Mouse (Mus musculus): ENCODE data around the gene Slc25a13.

Gene Slc25a13

DNA sequence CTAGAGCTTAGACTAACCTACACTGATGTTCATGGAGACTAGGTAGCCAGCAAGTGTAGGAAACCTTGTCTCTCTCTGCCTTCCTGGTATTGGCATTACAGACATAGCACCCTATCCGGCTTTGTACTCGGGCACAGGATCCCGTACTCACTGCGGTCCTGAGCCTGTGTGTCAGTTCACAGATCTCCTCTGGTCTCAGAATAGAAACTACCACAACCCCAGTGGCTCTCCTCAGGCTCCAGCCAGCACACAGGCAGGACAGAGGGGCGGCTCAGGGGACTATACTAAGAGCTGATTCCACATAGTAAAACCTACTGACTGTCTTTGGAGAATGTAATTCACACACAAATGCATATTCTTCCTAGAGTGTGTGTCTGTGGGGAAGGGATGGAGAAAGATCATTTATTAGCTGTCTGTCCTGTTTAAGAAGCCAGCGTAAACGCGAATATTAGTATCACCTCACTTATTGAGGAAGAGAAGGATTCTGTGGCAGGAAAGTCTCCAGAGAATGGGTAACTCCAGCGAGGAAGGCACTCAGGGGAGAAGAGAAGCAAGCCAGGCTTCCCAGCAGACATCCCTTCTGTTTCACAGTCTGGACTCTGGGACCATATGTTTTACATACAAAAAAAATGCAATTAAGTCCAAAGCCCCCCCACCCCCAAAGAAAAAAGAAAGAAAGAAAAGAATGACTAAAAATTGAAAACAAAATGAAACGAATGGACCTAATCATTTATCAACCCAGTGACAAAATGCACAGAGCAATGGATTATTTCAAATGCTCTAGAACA is 49.4 kb downstream of the Slc25a13 start:
- in situ Hi-C loops (cut with MboI), result no loop called here

DNA sequence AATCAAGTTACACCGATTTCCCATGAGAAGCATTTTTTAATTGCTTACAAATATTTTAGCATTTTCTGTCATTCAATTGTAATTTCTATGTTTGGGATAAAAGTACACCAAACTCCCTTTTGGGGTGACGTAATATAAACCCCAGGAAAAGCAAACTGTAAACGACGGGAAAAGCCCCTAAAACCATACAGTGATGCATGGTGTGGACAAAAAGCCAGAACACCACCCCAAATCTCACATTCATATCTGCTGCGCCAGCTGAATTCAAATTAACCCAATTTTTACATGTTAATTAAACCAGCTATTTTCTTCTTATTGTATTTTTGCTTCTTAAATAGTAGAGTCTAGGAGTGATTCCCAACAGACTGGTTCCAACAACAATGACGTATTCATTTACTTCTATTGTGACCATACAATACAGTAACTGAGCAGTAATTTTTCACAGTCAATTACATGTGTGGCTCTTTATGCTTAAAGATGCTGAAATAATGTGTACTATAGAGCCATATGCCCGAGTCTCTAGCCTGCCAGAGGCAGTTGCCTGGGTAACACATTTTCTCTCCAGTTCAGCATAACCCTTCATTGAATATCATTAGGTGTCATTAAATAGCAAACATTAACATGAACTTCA is 53.9 kb downstream of the Slc25a13 start:
- in situ Hi-C loops (cut with MboI), result no loop called here

DNA sequence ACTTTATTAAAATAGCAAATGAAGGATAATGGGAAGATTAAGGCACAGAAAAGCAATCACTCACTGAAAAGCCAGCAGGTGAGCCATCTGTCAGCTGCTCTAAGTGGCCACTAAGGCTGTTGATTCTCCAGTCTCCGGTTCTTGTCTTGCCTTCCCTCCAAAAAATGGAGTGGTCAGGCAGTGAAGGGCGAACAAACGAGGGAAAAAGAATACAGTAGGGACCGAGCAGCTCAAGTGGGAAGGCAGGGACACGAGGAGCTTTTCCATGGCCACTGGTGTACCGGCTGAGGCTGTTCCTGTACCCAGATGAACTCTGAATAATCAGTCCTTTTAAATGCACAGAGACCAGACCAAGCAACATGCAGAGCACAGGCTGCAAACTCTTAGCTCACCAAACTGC is 54.8 kb downstream of the Slc25a13 start:
- in situ Hi-C loops (cut with MboI), result no loop called here

DNA sequence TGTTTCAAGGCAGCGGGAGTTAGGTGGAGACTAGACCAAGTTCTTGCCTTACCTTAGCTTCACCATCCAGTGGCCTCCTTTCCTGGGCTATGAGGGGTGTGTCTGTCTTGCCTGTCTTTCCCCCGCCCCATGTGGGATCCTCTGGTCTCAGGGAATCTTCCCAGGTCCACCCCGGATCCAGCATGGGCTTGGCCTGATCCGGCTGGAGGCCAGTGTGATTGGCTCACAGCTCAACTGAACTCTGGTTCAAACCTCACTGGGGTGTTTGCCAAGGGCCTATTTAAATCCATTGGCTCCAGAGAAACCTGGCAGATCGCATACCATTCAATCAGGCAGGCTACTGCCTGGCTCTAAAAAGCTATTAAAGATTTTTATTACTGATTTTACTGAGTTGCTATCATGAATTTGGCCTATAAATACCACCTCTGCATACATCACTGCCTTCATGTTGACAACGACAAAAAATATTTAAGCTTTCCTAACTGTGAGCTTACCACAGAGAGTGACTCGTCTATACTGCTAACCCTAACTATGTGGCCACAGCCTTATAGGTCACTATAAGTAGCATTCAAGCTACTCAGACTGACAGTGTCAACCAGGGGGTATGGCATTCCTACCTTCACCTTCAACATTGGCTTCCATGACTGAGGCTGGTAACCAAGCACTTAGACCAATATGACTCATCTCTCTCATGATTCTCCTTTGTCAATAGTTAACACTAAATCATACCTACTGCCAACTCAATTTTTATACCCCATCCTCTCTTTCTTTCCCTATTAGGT is 56.1 kb downstream of the Slc25a13 start:
- in situ Hi-C loops (cut with MboI), result no loop called here

DNA sequence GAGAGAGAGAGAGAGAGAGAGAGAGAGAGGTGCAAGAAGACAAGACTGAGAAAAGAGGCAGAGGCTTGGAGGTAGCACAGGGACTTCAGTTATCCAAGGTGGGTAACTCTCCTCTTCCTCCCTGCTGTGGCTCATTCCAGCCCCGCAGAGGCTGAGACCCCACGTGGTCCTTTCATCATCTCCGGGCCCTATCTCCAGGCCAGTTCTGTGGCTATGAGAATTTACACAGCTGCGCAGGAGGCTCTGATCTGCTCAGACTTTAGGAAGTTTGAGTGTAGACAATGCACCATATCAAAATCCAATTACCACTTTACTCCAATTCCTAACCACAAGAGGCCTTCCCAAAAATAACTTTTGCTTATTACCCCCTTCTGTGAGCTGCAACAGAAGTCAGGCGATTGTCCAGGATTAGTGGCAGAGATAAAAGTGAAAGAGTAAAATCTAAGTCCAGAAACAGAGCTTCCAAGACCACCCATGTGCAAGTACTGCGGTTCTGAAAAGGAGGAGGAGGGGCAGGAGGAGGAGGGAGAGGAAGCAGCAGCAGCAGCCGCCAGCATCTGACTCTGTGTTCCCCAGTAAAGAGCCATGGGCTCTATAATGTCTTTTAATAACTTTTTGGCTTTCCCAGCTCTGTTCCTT is 57.6 kb downstream of the Slc25a13 start:
- in situ Hi-C loops (cut with MboI), result no loop called here

DNA sequence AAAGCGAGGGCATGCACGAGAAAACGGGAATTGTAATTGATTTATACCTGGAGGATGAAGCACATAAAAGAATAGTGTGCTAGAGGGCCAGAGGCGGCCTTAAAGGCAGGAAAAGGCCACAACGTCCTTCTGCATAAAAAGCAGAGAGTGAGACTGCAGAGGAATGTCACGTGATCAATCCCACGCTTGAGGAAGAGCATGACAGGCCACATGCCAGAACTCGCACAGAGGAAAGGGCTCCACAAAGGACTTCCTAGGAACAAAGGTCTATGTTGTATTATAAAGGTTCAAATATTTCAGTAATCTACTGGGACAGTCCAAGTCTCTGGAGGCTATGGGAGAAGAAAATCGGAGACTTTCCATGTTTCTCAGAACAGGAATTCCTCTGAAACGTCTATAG is 63.5 kb downstream of the Slc25a13 start:
- in situ Hi-C loops (cut with MboI), result no loop called here

DNA sequence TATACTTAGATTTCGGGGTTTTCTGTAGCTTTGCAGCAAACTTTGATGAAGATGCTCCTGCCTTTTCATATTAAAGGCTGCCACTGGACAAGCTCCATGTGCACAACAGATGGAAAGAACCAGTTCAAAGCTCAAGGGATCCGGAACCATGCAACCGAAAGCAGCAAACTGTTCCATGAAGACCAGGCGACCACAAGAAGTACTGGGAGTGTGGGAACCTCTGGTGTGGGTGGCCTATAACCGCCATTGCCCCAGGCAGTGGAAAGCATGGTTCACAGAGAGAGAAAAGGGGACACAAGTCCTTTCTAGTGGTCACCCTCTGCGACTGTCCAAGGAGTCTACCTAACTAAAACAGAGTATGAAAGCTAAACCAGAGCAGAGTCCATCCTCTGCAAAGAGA is 66.2 kb downstream of the Slc25a13 start:
- in situ Hi-C loops (cut with MboI), result no loop called here

DNA sequence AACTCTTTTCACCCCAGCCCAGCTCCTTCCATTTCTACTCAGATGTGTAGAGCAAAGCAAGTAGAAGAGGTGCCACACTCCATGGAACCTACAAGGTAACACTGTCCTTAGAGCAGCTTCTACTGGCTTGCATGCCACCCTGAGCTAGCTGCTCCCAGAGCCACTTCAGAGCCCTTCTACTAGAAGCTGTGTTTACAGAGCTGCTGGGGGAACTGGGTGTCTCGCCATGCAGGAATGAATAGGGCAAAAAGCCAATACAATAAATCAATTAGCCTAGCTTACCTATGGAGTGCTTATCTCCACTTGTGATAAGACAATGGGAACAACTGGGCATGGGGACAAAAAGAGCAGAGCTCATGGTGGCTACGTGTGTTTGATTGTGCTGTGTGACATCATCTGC is 67.2 kb downstream of the Slc25a13 start:
- in situ Hi-C loops (cut with MboI), result no loop called here

DNA sequence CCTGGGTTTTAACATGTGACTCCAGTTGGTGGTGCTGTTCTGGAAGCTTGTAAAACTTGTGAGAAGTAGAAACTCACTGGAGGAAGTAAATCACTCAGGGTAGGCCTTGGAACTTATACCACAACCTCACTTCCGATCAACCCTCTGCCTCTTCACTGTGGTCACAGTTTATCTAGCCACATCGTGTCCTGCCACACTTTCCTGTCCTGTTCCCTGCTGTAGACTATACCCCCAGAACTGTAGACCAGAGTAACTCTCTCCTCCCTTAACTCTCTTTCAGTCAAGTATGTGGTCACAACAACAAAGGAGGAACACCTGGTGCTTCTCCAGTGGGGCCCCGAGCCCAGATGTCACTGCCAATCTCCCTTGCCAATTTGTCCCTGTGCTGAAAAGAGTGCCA is 67.6 kb downstream of the Slc25a13 start:
- in situ Hi-C loops (cut with MboI), result no loop called here

DNA sequence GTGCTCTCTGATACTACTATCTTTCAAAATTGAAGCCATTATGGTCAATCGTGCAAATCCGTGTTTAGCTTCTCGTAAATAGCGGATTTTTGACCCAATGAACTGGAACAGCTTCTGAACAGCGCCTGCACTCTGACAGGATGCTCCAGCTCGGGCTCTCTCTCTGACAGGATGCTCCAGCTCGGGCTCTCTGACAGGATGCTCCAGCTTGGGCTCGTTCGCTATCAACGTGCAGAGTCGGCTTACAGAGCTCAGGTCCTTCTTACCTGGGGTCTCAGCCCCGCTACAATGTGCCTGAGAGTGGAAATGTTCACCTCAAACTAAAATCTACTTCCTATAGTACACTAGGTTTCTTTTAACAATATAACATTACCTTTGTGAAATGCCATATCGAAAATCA is 71.6 kb downstream of the Slc25a13 start:
- in situ Hi-C loops (cut with MboI), result no loop called here

DNA sequence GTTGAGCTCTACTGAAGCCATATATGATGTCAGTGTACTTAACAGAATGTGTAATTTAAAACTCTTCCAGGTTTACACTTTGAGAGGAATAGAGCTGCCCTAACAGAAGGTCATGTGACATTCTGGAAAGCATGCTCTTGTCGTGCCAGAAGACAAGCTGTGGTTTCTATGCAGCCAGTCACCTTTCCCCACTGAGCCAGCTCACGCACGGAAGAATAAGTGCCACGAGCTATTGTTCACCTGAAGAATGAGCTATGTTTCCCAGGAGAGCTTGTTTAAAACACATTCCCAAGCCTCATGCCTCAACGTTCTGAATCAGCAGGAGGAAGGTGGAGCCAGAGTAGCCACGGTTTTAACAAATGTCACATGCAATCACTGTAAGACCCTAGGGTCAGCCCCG is 73.4 kb downstream of the Slc25a13 start:
- in situ Hi-C loops (cut with MboI), result no loop called here

DNA sequence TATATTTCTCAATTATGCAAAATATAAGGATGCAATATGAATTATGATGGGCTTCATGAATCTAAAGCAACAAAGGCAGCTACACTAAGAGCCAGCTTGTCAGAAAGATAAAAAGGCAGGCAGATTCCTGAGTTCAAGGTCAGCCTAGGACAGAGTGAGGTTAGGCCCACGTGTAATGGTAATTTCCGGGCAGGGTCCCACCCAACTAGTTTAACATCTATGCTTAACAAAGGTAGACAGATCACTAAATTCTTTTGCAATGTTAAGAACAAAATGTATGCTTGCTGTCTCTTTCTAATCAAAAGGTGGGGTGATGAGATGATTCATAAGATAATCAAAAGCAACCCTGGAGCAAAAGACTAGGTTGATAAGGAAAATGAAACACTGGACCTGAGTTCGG is 76.6 kb downstream of the Slc25a13 start:
- in situ Hi-C loops (cut with MboI), result no loop called here

DNA sequence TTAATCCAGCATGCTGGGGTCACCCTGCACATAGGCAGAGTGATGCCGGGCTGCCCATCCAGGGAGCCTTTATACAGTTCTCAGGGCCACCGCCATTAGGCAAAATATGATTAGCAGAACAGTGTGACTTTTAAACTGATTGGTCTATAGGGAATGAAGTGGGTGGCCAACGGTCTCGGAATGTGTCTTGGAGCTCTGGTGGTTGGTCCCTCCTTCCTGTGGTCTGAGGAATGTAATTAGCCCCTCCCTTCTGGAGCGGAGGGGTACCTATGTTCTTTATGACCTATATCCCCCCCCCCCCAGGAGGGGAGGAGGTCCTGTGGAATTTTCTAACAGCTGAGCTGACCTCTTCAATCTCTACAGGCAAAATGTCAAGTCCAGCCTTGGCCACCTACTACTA is 77.9 kb downstream of the Slc25a13 start:
- in situ Hi-C loops (cut with MboI), result no loop called here

DNA sequence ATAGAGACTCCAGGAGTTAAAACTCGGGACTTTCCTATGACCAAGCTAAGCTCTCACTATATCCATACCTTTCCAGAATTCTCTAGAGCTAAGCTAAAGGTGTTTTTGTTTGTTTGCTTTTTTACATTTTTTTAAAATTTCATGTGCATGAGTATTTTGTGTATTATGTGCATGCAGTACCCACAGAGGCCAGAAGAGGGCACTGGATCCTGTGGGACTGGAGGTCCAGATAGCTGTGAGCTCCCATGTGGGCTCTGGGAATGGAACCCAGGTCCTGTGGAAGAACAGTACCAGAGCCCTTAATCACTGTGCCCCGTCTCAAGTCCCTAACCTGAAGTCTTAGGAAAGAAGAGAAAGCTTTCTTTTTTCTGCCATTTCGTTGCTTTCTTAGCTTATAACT is 80.2 kb downstream of the Slc25a13 start:
- in situ Hi-C loops (cut with MboI), result no loop called here

DNA sequence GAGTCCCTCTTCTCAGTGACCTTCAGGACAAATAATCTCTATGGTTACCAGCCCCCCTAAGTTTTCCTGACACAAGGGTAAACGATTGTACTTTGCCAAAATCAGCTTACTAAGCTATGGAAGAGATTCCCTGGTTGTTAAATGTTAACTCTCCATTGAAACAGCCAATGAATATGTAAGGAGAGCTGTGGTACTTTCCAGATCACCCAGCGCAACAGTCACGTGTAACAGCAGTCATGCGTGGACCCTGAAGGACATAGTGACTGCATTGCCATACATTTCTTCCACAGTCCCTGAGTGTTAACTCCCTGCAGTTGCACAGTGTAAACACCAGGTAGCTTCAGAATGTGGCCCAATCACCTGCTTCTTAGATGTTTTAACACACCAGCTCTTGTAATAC is 82.0 kb downstream of the Slc25a13 start:
- in situ Hi-C loops (cut with MboI), result no loop called here

DNA sequence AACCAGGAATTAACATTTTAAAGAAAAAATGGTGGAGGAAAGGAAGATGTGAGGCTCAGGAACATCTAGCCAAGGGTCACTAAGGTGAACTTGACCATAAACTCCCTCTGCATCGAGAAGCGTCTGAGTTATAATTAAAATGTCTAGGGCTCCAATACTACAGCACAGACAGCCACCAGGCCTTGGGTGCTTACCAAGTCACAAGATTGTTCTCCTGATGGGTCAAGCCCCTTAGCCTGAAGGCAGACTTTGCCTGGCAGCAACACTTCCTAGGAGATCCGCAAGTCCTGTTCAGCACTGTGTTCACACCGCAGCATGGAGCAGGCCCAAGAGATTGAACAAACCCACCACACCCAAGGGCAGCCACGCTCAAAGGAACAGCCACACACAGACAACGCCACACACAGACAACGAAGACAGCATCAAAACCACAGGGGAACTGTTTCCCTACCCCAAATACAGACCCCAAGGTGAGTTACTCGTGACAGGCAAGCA is 83.4 kb downstream of the Slc25a13 start:
- in situ Hi-C loops (cut with MboI), result no loop called here

DNA sequence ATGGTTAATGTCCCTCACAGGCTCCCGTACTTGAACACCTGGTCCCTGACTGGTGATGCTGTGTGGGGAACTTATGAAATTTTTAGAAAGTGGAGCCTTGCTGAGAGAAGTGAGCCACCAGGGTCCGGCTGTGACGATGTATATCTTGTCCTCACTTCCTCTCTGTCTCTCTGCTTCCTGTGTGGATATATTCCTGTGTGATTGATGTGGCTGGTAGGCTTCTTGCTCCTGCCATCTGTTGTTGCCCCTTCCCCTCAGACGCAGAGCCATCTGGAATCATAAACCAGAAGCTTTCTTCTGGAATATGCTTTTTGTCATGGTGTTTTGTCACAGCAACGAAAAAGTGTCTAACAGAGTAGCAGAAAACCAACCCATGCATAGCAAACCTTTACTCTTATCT is 84.9 kb downstream of the Slc25a13 start:
- in situ Hi-C loops (cut with MboI), result no loop called here

DNA sequence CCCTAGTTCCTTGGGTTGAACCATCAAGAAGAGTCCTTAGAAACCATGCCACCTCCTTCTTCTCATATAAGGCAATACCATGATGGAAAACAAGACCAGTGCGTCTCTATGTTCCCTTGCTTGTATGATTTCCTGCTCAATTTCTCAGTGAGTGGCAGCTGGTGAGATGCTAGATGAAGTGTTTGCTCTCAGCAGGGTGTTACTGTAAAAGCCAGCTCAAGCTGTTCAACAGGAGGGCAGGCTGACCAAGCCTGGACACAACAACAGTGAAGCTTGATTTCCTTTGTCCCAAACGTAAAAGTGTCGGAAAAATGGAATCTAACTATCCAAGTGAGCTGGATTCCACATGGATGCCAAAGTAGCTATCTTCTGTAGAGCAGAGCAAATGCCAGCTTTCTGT is 91.4 kb downstream of the Slc25a13 start:
- in situ Hi-C loops (cut with MboI), result no loop called here

DNA sequence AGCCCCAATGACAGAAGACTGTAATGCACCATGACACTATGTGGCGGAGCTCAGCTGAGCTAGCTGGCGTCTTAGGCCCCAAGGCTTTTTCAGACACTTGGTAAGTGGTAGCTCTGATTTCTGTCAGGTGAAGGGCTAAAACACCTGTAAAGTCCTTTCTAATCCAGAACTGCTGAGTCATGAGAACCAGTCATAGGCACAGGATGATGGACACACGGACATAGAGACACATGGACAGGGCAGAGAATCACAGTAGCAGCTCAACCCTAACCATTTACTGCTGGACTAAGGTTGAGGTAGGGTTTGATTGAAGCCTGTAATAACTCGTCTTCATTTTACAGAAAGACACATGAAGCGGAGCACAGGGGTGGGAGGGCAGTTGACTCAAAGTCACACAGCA is 95.1 kb downstream of the Slc25a13 start:
- in situ Hi-C loops (cut with MboI), result no loop called here

DNA sequence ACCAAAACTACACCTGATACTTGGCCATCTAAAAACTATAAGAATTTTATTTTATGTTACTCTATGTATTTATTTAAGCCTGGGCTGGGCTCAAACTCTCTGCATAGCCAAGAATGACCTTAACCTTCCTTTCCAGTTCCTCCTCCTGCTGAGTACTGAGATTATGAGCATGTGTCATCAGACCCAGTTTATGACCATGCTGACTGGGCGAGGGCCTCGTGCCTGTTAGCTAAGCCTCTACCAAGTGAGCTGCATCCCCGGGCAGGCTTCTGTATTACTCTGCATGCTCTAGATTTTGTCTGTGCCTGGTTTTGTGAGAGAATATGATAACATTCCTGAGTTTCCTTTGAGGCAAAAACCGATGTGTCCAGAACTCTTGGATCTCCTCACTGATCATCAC is 96.1 kb downstream of the Slc25a13 start:
- in situ Hi-C loops (cut with MboI), result no loop called here

DNA sequence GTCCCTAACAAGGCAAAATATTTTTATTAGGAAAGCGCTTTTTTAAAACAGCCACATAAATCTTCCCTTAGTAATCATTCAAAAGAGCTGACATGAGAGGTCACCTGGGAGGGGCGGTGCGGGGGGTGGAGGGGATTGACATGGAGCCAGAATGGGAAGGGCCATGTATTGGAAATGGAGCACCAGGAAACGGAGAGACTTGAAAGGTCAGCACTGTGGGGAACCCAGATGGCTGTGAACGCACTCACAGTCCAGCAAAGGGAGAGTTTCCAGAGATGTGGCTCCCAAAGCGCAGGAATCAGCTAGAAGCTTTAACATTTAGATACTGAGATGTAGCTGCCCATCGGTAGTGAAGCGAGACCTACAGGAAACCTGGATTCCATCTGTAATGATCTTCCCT is 101.2 kb downstream of the Slc25a13 start:
- in situ Hi-C loops (cut with MboI), result no loop called here

DNA sequence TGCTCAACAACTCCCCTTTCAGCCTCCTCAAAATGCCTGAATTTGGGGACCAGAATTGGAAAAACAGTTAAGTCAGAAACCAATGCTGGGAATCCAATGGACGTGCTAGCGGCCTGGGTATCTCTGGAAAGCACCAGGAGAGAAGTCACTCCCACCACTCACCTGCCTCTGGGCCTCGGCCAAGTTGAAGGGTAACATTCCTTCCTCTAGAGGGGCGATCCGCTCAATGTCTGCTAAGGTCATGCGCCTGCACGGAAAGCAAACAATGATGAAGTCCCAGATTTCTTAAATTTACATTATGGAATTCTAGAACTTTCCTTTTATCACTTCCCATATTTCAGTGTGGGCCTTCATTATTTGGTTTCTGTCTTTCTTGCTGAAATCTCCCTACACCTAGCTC is 103.2 kb downstream of the Slc25a13 start:
- in situ Hi-C loops (cut with MboI), result no loop called here

All from mature B cell (primary cell).